Mouse (Mus musculus) granulocyte monocyte progenitor cell, adult 5-6 weeks (primary cell): ENCODE results near the gene Gm42372. TPM values are rescaled to one million over a fixed set of nuclear protein-coding genes. Genes with fewer than 3 reads are reported as not detected.

Experiments
- ATAC-seq: replicated peaks from 2 replicates; pipeline ENCODE4 v1.8.0; 2016; ENCODE audit warnings: mild to moderate bottlenecking, moderate TSS enrichment, inconsistent platforms; ENCODE audit not compliant: poor library complexity, severe bottlenecking
- total RNA-seq, 2 experiments: library from RNA; stranded (forward) in 1 of 2; stranded (reverse) in 1 of 2; fragments of 200-712, 200-1000 nt in 1 of 2; fragments of >200 nt in 1 of 2; fragmentation: Nextera tagmentation in 1 of 2; gene quantifications; 2 replicates each; pipeline ENCODE4 v1.2.3; 2014 to 2017

Gene Gm42372
- total RNA-seq, 2 experiments from 2014 or later: 0.09 TPM; not detected in 1

DNA sequence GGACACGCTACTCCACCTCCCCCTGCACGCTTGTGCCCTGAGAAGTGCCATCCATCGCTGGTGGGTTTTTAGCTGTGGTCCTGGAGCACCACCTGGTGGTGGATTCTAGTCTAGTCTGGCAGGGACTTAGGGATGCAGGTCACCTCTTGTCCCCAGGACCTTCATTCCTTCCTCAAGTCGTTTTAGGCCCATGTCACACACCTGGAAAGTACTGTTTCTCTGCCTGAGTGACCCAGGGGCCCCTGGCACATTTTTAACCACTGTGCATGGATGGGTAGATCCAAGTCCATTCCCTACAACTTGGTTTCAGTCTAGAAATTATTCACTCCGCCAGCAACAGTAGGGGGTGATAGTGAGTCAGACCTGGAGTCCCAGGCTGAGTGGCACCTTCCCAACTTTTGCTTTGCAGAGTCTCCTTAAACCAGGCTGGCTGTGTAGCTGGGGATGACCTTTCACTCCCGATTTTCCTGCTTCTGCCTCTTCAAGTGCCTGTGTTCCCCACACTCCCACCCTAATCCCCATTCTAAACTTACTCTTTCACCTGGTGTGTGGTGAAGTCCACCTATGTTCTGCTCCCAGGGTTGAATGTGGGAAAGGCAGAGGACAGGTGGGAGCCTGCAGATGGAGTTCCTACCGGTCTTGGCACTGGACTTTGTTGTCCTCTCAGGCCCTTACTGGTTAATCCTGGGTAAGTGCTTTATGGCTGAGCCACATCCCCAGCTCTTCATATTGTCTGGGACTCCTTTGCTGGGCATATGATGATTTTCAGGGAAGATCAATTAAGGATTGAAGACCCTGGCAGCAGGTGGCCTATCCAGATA, 19.7 kb downstream of the Gm42372 start:
- ATAC-seq: peak; percentile 78

DNA sequence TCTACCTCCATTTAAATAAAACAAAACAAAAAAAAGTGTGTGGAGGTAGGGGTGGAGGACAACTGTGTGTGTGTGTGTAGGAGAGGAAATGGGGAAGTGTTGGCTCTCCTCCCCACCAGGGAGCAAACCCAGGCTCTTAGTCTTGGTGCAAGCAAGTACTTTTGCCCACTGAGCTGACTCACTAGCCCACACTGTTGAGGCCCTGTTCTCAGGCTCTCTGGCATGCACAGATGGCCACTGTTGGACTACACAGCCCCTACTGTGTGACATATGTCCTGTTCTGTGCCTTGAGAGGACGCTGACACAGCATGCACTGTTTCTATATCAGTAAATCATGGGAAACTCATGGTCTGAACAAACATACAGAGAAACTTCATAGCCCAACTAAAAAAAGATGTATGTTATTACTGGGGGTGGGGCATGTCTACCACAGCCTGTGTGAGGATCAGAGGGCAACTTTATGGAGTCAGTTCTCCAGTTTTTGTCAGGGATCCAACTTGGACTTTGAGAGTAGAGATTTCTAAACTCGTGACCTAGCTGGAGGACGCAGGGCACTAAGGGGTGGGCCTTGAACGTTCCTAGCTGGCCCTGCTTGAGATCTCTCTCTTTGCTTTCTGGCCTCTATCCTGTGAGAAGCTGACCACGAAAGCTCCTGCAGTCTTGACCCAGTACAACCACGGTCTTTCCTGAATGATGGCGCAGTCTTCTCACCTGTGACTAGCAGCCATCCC, 20.5 kb downstream of the Gm42372 start:
- peak; percentile 43; the same call in 1 of the 2 replicates for ATAC-seq

DNA sequence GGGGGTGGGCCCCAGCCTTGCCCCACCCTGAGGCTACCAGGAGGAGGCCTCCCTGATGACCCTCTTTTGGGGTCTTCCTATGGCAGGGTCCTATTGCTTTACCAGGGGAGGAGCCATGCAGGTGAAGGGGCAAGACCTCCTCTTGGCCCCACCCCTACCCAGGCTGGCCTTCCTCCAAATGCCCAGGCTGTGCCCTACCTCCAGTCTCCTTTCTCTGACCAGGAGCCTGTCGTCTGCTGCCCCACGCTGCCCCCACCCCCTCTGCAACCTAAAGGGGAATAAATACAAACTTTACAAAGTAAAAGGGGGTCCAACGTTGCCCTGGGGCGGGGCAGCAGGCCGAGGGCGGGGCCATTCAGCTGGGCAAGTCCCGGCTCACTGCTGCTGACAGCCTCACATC, 21.8 kb downstream of the Gm42372 start:
- ATAC-seq: no peak

DNA sequence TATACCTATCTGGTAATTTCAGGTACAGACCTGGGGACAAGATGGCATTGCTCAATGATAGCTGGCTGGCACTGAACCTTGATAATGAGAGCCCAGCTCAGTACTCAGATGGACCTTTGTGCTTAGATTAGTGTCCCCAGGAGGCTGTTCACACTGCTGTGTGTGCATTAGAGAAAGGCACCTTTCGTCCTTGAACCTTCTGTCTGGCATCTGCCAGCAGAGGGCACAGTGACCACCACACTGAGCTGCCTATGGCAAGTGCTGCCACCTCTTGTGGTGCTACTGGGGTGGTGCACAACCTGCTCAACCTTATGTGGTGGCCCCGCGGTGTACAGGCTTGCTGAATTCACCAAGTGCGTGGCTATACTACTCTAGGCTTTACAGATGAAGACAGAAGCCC, 24.4 kb downstream of the Gm42372 start:
- ATAC-seq: peak; percentile 60

DNA sequence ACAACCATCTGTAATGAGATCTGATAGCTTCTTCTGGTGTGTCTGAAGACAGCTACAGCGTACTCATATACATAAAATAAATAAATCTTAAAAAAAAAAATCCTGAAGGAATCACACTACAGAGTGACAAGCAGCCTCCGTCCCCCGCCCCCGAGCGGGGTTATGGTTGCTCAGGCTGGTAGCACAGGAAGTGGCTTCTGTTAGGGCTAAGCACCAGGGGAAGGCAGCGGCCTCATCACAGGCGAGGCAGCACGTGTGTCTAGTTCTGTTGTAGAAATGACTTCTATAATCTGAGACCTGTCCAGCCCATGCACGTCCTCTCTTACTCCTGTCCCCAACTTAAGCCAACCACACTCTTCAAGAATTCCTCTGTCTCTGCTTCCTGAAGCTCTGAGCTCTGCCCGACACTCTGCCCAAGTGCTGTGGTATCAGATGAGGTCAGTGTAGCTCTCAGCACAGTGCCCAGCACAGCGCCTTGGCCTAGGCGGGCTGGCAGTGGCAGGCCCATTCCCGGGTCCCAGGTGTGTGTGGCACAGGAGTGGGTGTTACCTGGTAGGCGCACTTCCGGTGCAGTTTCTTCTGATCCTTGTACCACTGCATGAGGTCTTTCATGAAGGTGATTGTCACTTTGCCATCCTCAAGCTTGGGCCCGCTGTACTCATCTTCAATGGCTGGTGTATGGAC, 26.6 kb downstream of the Gm42372 start:
- no peak for ATAC-seq

DNA sequence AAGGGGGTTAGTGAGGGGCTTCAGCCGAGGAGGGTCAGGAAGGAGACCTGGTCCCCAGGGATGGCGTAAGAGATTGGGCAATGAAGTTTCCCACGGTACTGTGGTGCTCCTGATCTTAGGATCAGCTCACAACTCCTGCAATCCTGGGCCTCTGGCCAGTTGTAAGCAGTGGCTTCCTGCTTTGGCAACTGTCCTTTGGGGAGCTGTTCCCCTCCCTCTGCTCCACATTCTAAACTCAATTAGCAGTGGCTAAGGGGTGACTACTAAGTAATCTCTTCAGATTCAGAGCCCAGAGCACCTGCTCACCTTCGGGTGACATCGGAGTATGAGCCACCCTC, 27.1 kb downstream of the Gm42372 start:
- ATAC-seq: peak; percentile 13; the same call in 1 of the 2 replicates

DNA sequence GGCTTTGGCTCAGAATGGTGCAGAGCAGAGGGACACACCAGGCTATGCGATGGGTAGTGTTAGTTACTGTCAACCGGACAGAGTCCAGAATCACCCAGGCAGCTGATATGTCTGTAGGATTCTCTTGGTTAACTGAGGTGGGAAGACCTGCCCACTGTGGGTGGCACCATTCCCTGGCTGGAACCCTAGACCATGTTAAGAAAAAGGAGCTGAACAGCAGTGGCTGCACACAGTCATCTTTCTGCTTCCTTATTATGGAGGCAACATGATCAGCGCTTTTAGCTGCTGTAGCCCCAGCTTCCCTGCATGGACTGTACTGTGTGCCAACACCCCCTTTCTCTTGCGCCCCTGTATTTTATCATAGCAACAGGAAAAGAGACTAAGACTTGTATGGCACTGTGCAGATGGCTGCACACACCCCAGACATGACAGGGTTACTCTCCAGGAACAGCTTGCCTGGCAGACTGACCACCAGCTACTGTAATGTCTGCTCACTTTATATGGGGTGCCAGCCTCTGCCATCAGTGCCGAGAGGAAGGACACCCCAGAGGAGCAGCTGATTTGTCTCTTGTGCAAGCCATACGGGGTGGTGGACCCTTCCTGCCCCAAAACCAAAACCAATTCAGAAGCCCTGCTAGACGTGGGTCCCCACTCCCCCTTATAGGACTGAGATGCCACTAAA, 29.2 kb downstream of the Gm42372 start:
- ATAC-seq: no peak

DNA sequence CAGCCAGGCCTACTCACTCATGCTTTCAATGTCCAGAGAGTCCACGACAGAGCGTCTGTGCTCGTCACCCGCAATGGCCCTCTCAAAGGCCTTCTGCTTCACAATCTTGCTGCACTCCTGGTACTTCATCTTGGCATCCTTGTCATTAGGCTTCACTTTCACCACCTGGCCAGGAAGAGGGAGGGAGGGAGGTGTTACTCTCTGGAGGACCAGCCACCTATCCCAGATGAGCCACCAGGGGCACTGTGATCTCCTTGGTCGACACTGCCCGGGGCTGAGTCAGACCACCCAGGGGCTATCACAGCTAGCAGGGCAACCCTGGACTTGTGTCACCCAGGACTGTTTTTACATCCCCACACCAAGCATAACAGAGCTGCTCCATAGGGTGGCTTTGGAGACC, 32.5 kb downstream of the Gm42372 start:
- ATAC-seq: no peak

DNA sequence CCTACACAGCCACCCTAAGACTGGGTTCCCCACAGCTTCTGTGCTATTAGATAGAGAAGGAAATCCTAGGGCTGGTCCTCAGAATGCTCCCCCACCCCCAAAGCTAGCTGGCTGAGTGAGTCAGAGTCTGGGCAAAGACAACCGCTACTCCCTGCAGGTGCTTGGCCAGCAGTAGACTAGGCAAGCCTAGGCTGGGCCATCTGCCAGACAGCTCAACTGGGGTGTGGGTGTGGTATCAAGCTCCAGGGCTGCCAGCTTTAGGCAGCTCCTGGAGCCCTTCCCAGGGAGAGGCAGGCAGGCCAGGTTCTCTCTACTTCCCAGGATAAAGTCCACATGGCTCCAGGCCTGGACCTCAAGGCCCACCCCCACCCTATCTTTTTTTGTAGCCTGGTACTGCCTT, 34.1 kb downstream of the Gm42372 start:
- no peak for ATAC-seq

DNA sequence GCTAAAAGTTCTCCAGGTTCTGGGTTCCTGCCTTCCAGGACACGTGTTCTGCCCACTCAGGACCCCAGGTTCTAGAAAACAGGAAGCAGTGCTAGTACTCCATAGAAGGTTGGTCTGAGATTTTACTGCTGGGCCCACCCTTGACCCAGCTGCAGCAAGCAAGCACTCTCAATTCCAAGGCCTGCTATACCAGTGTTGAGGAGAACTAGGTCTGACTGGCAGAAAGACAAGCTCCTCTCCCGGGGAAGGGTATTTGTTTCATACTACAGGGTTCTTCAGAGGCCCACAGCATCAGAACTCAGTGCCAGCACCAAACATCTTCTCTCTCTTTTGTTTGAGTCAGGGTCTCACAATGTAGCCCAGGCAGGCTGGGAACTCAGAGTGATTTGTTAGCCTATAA, 35.0 kb downstream of the Gm42372 start:
- ATAC-seq: no peak

DNA sequence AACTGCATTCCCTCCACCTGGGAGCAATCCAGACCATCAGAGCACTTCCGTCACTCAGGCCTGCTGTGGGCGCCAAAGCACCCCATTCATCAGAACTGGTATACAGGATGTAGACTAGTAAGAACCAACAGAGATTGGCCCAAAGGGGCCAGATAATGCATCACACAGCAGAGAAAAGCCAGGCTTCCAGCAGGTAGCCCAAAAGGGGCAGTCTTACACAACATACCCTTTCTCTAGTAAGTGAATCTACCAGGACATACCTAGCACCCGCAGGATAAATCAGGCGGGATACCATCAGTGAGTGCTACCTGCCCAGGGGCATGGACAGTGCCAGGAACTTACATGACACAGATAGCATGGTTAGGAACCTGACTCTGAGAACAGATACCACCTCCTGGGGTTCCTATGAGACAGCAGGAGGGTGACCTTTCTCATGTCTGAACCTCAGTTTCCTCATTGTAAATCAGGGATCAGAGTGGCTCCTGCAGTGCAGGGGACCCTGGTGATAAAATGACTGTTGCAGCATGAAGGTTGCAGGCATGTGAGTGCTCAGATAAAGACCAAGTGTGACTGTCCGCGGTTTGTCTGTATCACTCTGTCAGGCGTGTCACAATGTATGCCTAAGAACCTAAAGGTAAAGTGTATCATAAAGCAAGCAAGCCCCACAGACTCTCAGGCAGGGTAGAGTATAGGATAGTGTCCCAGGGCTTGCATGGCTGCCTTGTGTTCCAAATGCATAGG, 36.7 kb downstream of the Gm42372 start:
- ATAC-seq: no peak

DNA sequence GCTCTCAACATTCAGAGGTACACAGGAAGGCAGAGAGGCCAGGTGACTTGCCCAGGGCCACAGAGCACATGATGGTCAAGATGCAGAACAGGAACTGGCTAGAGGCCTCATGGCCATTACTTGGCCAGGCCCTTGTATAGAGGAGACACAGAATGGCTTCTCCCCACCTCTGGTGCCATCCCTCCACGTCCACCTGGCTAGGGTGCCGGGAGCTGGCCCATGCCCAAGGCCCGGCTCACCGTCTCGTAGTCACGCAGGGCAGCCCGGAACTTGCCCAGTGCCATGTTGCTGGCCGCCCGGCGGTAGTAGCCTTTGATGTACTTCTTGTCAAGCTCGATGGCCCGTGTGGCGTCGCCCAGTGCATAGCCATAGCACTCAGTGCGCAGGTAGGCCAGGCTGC, 39.3 kb downstream of the Gm42372 start:
- ATAC-seq: no peak

DNA sequence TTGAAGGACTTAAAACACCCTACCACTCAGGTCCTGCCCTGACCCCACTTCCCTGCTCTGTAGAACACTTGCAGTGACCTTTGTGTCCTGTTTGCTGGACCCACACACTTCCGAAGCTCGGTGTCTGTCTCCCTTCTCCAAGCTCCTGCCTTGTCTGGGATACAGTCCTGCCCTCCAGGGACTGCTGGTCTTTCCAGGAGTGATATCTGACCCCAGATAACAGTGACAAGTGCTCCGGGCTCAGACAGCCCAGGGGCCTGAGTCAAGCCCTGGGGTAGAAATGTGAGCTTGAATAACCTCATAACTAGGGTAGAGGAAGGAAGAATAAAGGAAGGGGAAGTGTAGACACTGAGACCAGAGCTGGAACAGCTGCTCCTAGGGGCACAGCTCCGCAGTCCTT, 40.8 kb downstream of the Gm42372 start:
- ATAC-seq: peak; percentile 28

DNA sequence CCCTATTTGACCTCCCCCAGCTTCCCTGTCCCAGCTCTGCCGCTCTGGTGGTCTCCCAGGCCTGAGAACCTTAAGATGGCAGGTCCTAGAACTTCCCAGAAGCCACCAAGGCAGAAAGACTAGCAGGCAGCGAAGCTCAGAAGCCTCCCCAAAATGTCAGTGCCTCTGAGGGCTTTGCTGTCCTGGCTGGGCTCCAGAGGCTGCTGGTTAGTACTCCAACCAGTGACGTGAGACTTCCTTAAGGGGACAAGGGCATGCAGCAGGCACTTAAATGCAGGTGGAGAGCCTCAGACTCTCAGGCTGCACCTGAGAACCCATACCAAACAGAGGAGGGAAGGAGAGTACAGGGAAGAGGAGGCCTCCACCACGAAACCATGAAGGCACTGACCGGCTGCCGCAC, 41.3 kb downstream of the Gm42372 start:
- 0 out of 2 replicates have a peak, but pooled peaks have one; percentile 7 for ATAC-seq

DNA sequence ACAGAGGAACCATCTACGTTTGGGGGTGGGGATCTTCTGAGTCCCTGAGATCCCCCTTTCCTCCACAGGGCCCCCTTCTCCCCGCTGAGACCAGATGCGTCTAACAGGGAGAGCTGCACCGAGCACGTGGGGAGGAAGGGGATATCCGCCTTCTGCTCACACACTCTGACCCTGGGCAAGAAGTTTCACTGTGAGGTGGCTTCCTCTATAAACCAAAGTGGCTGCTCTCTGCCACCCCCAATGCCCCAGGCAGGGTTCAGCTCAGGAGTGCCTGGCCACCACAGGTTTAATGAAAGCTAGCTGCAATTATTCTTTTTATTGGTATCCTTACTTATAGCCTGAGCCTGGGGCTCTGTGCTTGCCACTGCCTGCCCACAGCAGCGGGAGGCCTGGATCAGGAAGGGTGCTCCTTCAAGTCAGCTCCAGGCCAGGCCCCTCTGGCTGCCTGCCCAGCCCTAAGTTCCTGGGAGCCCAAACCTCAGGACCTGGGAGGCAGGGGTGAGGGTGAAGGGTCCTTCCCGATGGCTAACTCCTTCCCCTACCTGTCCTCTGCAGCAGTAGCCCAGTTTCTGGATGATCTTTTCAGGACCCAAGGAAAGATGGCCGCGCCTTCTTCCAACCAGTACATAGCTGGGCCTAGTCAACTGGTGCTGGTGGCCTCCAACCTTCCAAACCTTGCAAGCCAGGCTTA, 42.1 kb downstream of the Gm42372 start:
- peak; percentile 57 for ATAC-seq

DNA sequence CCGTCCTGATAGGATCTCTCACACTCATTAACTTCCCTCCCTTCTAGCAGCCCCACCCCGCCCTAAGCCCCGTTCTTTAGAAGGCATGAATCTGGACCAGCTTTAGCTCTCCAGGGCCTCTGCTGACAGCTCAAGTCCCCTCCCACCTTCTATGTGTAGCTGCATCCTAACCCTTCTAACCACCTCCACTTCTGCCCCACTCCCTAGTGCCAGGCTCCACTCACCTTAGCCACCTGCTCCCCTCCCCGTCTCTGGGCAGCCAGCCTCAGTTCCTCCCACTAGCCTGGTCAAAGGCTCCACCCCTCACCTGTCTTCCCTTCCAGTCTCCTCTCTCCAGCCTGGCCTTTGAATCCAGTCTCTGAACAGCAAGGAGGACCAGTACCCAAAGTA, 42.6 kb downstream of the Gm42372 start:
- no peak for ATAC-seq

DNA sequence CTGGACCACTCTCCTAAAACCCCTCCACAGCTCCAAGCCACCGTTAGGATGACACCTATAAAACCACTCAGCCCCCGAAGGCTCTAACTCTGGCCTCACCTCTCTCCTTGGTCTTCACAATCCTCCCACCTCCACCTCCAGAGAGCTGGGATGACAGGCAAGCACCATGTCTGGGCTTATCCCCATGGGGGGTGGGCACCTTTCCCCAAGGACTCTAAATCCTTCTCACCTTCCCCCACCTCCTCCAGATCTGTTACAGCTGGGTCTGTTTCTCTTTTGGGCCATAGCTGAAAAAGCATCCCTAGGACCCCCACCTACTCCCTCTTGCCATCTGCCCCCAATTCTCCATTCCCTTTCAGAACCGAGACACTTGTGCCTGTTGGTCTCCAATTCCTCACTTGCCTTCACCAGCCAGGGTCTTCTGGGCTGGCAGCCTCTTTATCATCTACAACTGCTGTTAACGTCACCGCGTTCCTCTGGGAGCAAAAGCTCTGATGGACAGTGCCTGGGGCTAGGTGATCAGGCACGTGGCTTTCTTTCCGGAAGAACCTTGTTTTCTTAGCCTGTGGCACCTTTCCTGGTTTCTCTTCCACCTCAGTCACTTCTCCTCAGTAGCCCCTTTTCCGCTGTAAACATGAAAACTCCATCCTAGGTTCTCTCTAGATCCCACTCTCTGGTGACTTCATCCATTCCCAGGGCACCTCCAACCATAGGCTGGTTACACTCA, 43.2 kb downstream of the Gm42372 start:
- ATAC-seq: no peak

DNA sequence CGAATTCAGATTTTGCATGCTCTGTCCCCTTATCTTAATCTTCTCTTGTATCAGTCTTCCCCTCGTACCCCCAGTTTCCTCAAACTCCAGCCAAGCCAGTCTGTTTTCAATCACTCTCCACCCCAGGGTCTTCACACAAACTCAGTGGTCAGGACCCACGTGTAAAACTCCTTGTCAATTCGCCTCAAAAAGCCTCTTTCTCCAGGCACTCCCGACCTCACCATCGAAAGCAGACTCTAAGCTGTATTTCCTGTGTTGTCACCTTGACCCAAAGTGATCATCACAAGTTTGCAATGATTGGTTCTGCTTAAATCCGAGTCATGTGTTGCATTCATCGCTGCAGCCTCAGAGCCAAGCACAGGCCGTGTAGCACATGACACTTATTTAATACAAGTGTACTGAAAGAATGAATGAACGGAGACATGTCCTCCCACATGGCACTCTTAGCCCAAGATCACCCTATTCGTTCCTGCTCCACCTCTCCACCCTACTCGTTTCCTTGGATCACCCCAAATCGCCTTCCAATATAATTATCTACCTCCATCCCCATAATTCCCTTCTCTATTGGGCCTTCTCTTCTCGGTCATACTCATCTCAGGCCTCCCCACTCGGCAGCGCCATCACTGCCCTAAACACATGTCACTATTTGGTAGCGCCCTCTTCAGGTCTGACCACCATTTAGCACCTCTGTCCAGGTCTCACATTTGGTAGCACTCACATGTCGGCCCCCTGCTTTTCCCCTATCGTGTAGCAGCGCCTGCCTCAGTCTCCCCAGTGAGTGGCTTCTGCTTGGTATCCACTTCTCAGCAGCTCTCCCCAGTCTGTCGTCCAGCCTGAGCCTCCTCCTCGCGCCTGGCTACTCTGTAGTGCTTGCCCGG, 44.1 kb downstream of the Gm42372 start:
- ATAC-seq: peak; percentile 47
